Mouse (Mus musculus) erythroblast, adult 5-6 weeks (primary cell): Measurements from ENCODE around the gene Cfap299. TPM values are rescaled to one million over a fixed set of nuclear protein-coding genes. Genes with fewer than 3 reads are reported as not detected.

ENCODE experiments used
- ATAC-seq: replicated peaks from 2 replicates; pipeline ENCODE4 v1.8.0; 2016; ENCODE audit warnings: moderate number of reproducible peaks, mild to moderate bottlenecking, moderate TSS enrichment, inconsistent platforms; ENCODE audit not compliant: poor library complexity, low FRiP score, severe bottlenecking
- total RNA-seq, 2 experiments: library from RNA; stranded (forward) in 1 of 2; stranded (reverse) in 1 of 2; fragments of 150-400 nt in 1 of 2; fragments of 200-764, 138-1000 nt in 1 of 2; gene quantifications; 2 replicates each; pipeline versions ENCODE4 v1.2.3 to v1.2.4; 2015 to 2017; ENCODE audit warnings: low replicate concordance in 2 of 2

Gene Cfap299
- total RNA-seq, 2 experiments from 2014 or later: not detected

- ATAC-seq: no peak
These were observed 459.5 kb downstream of the Cfap299 start for GRCm38 (mm10) chr5:98788568-98788967.

- ATAC-seq: no peak
These were observed 461.9 kb downstream of the Cfap299 start for GRCm38 (mm10) chr5:98790894-98791607.

GRCm38 (mm10) chr5:98801495-98801894 is 472.4 kb downstream of the Cfap299 start:
- ATAC-seq: no peak

- no peak for ATAC-seq
These were observed 475.7 kb downstream of the Cfap299 start for GRCm38 (mm10) chr5:98804761-98805160.

GRCm38 (mm10) chr5:98806492-98806891 is 477.4 kb downstream of the Cfap299 start:
- no peak for ATAC-seq

GRCm38 (mm10) chr5:98807022-98807421 is 477.9 kb downstream of the Cfap299 start:
- ATAC-seq: no peak

- ATAC-seq: no peak
These were observed 478.8 kb downstream of the Cfap299 start for GRCm38 (mm10) chr5:98807953-98808352.

GRCm38 (mm10) chr5:98812380-98812779 is 483.3 kb downstream of the Cfap299 start:
- no peak for ATAC-seq

GRCm38 (mm10) chr5:98815269-98815668 is 486.2 kb downstream of the Cfap299 start:
- ATAC-seq: no peak

GRCm38 (mm10) chr5:98833760-98834159 is 504.7 kb downstream of the Cfap299 start:
- no peak for ATAC-seq

GRCm38 (mm10) chr5:98834300-98834699 is 505.2 kb downstream of the Cfap299 start:
- ATAC-seq: no peak

GRCm38 (mm10) chr5:98842600-98843310 is 513.7 kb downstream of the Cfap299 start:
- ATAC-seq: no peak

GRCm38 (mm10) chr5:98844664-98845063 is 515.6 kb downstream of the Cfap299 start:
- no peak for ATAC-seq

Other genes with a start within 250 kb of the Cfap299 start
- gene Prdm8, start 162.1 kb upstream of the Cfap299 start, total RNA-seq (2015; ENCODE audit: low replicate concordance): not detected in 2 replicates
- not detected in 2 replicates for gene Prdm8, start 162.1 kb upstream of the Cfap299 start, total RNA-seq (2017; ENCODE audit: low replicate concordance)
- not detected in 2 replicates for gene Fgf5, start 75.1 kb upstream of the Cfap299 start, total RNA-seq (2015; ENCODE audit: low replicate concordance)
- not detected in 2 replicates for gene Fgf5, start 75.1 kb upstream of the Cfap299 start, total RNA-seq (2017; ENCODE audit: low replicate concordance)
- not detected in 2 replicates for gene Gm11111, start 223.4 kb downstream of the Cfap299 start, total RNA-seq (2015; ENCODE audit: low replicate concordance)
- gene Gm11111, start 223.4 kb downstream of the Cfap299 start, total RNA-seq (2017; ENCODE audit: low replicate concordance): not detected in 2 replicates